Mouse (Mus musculus) layer of hippocampus, postnatal 36 days (tissue): Measurements from ENCODE around the gene Slfnl1. TPM values are rescaled to one million over a fixed set of nuclear protein-coding genes. Genes with fewer than 3 reads are reported as not detected.

Source experiments
- DNase-seq, 2 experiments: peaks; one replicate each; pipeline ENCODE4 v3.0.0; 2022
- total RNA-seq, 2 experiments: library from RNA; stranded (reverse); gene quantifications; 2 replicates each; pipeline ENCODE4 v1.2.3; 2021

Gene Slfnl1
- under 1 TPM; 0.20 to 0.37 TPM for total RNA-seq

DNA sequence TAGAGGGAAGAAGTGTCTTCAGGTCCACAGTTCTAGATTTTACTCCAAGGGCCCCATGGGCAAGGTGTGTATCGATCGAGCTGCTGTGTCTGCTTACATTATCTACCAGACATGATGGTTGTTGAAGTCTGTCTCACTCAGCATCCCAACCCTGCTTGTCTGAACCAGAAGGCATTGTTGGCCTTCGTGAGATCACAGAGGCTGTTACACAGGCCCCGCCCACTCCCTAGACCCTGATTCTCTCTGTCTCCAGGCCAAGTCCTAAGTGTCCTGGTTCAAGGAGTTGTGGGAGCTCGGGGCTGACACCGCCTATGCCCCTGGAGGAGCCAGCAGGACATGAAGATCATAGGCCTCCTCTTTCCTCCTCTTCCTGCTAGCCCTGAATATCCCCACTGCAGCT, at the start of gene Slfnl1:
TSS of gene Slfnl1 (plus strand) at position 246 of the 400 bp plus-strand sequence.
- no peak for DNase-seq

DNA sequence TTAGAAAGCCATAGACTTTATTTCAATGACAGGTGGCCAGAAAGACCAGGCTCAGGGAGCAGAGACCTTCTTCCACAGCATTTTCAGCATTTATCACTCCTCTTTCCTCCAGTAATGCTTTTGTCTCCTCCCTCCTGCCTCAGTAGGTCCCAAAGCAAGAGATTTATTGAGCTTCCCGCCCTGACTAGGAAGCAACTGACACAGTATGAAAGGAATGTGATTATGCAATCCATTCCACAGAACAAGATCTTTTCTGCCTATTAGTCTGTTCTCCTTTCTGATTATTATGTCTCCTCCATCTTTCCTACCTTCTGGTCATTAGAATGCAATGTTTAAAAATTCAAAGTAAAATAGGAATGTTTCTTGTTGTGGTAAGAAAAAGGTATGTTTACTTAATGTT, 44.3 kb upstream of the Slfnl1 start:
- no peak for DNase-seq

DNA sequence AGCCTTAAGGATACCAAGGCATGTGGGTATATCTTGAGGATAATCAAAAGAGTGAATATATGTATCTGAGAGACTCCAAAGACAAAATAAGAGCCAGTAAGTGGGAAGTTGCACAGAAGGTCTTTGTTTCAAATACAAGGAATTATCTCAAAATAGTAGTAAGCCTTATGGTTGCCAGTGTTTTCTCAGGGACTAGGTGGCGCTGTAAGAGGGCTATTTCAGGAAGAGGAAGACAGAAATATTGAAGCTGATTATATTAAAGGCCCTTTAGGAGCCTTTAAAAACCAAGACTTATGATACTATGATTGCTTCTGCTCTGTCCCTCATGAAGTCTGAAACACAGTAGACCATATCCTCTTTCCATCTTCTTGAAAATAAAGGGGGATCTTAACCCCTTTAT, 25.1 kb upstream of the Slfnl1 start:
- DNase-seq, result no peak

DNA sequence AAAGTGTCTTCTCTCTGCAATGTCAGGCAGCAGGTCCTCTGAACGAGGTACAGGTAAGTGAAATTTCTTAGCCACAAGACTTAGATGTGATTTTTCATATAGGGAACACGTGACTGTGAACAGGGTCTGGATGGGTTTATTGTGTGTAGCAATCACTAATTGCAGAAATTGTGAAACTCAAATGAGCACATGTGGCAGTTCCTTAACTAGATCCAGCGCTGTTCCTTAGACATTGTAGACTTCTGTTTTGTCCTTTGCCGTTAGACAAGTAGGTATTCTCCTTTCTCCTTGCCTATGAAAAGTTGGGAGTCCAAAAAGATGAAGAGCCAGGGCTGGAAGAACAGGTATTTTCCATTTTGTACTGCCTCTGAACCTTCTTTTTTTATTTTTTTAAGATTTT, 20.8 kb upstream of the Slfnl1 start:
- DNase-seq, result no peak

DNA sequence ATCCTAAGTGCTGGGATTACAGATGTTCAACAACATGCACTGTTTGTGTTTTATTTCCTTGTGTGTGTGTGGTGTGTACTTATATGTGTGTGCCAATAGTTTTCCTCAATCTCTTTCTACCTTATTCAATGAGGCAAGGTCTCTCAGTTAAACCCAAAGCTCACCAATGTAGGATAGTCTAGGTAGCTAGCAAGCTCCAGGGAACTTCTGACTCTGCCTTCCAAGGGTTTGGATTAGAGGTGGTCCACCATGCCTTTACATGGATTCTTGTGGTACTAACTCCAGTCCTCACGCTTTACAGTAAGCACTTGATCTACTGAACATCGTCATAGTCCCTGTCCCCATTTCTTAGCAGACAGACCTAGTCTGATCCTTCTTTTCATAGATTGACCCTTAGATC, 17.7 kb upstream of the Slfnl1 start:
- DNase-seq, result no peak

DNA sequence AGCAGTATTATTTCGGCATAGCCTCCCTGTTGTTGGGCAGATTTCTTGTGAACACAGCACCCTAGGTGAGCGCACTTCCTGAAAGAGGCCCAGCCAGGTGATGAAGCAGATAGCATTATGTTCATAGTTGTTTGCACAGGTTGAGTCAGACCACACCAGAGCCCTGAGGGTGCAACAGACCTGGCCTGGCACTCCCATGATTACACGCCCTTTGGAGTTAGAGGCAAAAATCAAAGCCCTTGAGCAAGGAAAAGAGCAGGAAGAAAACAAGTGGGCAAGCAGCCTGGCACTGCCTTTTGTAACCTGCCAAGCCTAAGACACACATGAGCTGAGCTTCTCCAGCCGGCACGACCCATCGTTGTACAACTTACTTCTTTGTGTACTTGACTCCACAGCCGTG, 15.5 kb upstream of the Slfnl1 start:
- no peak for DNase-seq

DNA sequence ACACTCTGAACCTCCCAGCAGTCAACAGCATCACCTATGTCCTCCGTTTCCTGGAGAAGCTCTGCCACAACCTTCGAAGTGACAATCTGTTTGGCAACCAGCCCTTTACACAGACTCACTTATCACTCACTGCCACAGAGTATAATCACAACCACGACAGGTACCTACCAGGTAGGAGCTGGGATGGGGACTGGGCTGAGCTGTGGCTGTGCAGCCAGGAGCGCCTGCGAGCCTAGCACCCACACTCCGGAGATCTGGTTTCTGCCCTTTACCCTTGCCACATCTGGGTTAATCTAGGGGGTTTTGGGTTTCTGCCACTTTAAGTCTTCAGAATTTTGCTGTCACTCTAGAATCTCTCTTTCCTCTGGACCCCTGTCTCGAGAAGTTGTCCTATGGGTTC, 15.1 kb upstream of the Slfnl1 start:
- DNase-seq, result no peak

DNA sequence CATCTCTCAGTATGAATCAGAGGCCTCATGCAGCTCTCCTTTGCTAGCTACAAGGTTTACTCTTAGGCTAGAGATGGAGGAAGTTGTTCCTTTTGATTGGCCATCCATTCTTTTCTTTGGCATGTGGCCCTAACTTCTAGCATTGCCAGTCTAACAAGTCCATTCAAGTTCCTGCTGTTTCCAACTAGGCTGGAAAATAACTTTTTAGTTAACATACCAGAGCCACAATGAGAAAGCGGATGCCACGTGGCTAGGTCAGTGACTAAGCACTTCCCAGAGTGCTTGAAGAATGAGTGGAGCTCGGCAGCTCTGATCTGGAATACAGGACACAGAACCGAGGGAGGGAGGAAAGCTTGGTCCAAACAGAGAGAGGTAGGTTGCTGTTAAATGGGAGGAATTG, 14.7 kb upstream of the Slfnl1 start:
- DNase-seq, result no peak

DNA sequence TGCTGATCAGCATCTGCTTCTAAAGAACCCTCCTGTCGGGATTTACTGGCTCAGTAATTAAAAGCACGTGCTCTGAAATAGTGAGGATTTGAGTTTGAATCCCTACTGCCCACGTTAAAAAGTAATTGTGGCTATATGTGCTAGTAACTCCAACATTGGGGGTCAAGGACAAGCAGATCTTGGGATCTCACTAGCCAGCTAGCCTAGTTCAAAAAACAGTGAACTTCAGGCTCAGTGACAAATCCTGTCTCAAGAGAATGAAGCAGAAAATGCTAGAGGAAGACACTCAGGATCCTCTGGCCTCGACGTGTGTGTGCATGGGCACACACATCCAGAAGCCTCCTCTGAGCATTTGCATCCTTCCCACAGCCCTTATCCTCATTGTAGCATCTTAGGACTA, 10.3 kb upstream of the Slfnl1 start:
- DNase-seq, result no peak

DNA sequence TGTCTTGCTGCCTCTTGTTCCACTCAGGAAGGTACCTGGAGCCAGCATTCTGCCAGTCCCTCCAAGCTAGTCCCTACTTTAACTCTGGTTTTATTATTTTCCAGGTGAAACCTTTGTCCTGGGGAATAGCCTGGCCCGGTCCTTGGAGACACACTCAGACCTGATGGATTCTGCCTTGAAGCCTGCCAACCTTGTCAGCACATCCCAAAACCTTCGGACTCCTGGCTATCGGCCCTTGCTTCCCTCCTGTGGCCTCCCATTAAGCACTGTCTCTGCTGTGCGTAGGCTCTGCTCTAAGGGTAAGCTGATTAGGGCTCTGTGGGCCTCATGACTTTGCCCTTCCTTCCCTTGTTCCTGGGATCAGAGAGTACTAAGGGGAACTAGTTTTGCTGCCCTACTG, 9.7 kb upstream of the Slfnl1 start:
- no peak for DNase-seq

DNA sequence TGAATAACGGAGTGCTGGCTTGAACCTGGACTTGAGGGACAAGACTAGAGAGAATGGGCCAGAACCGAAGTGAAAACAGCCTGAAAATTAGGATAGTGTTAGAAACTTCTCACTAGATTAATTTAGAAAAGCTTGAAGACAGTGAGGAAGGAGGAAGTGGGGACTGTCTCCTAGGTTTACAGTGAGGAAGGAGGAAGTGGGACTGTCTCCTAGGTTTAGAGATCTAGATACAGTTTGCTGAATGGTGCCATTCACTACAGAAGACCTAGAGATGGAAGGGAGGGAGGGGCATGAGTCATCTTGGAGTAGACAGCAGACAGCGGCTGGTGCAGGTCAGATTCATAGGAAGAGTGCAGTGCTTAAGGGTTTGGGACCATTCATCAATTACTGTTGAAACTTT, 8.9 kb upstream of the Slfnl1 start:
- no peak for DNase-seq

DNA sequence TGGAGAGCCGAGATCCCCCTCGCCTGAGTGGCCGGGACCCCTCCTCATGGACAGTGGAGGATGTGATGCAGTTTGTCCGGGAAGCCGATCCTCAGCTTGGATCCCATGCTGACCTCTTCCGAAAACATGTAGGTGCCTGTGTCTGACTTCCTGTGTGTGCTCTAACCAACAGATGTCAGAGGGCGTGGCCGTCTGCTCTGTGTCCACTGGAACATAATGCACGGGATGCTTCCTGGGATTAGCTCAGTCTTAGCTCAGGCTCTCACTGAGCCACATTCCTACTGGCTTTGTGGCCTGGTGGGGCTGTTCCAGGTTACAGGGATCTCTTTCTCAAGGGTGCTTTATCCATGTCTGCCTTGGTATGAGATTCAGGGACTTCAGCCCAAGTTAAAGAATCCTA, 3.9 kb upstream of the Slfnl1 start:
- no peak for DNase-seq

DNA sequence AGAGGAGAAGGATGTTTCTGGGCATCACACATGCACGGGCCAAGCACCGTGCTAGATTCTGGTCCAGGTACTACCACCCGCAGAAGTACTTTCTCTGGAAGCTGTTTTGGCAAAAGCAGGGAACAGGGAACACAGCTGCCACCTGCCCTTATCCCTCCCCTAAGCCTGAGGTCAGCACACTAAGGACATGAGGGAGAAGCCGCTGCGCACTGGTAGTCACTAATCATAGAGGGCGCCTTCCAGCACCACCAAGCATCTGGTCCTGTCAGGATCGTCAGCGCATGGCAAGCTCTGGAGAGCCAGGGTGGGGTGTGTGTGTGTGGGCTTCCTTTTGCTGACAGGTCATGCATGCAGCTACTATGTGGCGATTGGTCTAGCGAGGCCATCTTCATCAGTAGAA, 6.6 kb downstream of the Slfnl1 start:
- DNase-seq, result no peak

DNA sequence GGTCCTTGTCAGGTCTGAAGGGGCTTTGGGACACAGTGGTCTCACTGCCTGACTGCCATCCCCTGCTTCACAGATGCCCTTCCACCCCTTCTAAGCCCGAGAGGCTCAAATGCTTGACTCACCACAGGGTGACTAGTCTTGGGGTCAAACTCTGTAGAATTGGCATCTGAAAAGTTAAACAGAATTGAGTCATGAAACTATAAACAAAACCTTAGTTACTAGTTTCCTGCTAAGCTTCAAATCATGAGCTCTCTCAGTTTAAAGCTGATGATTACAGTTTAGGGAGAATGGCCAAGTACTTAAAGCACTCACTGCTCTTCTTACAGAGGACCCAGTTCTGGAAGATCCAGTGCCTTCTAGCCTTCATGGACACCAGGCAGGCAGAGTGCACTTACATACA, 12.9 kb downstream of the Slfnl1 start:
- DNase-seq, result no peak

DNA sequence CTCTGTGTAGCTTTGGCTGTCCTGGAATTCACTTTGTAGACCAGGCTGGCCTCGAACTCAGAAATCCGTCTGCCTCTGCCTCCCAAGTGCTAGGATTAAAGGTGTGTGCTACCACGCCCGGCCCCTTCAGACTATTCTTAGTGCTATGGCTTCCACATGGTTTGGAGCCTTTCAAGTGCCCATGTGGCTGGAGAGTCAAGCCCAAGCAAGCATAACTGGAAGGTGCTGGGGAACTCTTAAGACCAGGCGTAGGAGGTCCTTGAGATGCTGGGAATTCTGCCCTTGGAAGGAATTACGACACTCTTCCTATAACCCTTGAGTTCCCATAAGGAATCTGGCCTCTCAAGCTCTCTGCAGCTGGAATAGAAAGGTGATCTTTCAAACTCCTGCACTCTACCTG, 24.6 kb downstream of the Slfnl1 start:
- no peak for DNase-seq

DNA sequence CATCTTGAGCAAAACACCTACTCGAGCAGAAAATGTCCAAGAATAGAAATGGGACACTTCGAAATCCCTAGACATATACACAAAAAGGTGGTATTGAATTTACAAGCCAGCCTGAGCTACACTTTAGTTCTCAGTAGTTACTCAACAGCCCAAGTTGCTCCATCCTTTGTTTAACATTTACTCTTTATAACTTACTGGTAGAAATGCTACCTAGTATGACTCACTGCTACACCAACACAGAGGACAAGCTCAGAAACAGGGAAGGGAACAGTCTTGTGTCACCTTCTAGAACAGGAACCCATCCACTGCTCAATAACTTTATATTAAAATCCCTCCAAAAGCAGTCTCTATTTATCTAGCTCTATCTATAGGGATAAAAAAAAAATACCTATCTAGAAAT, 33.7 kb downstream of the Slfnl1 start:
- no peak for DNase-seq

DNA sequence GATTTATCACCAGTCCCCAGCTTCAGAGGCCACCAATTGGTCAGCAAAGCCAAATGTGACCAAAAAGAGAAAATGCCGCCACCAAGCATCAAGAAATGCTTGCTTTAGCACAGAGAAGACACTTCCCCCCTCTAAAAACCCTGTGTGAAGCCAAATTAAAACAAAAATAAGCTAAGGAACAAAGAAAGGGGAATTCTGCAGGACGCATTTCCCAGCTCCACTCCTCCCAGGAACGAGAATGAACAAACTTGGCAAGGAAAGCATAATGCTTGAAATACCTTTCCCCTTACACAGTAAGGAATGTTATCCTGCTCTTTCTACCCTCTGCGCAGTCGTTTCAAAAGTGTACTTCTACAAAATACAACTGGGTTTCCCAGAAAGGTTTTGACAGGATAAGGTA, 36.0 kb downstream of the Slfnl1 start:
- no peak for DNase-seq

DNA sequence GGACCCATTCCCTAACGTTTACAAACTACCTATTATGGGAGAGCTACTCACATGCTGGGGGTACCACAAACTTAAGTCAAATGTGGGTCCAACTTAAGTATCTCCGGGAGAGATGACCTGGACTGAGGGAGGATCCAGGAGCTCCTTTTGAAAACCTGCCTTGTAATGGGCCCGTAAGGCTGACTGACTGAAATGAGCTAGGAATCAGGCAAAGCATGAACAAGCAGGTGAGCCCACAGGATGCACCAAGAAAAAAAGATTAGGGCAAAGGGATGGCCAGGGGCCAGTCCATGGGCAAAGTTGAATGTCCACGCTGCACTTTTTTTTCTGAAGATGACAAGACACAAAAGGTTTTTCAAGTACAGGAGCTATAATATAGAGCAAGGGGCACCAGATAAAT, 37.0 kb downstream of the Slfnl1 start:
- no peak for DNase-seq

DNA sequence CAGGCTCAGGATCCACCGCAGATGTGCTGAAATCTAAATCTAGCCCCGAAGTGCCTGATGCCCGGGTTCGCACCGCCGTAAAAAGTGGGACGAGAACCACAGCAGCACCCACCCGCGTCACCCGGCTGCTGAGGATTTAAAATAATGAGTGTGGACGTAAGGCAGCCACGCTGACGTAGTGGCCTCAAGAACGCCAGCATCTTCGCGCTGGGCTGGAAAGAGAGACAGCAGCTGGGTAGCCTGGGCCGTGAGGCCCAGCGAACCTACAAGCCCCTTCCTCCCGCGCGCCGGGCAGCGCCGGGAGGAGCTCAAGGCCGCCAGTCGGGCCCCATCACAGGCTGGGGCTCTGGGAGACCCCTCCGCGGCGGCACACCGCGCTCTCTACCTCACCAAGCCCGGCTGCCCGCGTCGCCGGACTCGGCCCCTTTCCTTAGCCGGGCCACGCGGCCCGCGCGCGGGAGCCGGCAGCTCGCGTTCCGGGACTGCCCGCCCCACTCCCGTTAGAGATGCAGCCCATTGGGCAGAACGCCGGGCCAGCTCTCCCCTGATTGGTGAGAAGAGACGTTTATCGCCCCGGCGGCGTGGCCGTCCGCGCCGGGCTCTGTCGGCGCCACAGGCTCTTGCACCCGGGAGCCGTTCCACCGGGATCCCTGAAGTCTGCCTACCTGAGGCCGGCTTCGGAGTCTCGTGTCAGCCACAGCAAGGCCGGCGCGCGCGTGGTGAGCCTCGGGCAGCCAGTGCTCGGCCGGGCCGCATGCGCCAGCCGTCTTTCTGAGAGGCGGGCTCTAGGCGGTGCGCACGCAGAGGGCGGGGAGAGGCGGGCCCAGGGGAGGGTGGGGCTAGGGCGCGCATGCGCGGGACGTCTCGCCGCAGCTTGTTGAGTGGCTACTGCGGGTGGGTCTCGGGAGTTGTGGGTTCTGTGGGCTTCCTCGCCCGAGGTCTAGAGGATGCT, 37.7 kb downstream of the Slfnl1 start, which contains the start of gene Ctps:
TSS of gene Ctps (minus strand) at position 791 of the 952 bp plus-strand sequence.
- peak; percentile 94 to 95 for DNase-seq

DNA sequence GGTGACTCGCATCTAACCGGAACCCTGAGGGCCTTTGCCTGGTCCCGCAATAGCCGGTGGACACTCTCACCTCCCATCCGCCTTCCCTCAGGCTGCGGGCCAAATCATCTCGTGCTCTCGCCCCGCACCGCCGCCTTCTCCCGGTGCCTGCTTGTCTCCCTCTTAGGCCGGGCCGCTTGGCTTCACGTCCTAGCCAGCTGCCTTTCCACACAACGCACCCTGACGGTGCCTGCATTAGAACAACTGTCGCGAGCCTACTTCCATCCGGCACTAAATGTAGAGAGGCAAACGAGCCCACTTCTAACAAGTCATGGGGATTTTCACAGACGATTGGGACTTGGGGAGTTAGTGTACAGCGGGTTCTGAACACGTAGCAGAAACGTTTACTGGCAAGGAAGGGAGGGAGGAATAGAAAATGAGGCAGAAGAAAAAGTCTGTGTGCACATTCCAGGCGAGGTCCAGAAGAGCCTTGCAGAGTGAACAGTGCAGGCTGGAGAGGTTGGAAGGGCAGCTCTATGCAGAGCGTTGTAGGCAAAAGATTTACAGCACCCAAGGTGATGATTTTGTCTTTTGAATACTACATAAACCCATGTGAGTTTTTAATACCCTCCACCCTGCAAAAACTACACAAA, 38.5 kb downstream of the Slfnl1 start:
- no peak for DNase-seq

DNA sequence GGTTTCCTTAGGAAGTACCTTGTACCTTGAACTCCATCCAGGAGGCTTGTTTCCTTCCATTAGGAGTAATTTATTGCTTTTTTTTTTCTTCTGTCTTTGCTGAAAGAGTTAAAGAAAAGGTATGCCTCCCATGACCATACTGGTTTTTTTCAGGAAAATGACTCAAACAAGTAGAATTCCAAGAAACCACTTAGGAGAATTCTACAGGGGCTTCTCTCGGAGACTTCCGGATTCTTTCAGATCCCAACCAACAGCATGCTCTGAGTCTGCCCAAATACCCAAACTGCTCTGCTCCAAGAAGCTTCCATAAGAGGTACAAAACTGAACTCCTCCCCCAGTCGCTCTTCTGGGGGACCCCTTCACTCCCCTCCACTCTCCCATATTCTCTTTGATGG, 39.0 kb downstream of the Slfnl1 start:
- no peak for DNase-seq

DNA sequence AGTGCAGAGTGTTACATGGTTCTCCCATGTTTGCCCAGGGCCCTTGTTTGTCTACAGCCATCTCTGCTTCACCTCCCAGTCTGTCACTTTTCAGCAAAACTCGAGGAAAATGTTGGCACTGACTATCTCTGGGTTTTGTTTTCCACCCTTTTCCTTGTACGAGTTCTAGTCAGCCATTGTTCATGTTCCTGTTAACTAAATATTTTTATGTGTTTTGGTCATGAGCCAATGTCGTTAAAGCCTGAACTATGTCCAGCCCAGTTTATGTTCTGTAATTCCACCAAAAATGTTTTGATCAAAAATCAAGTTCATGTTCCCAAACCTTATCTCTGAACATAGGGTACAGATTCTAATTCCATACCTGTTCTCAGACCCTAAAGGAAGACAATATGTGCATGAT, 39.7 kb downstream of the Slfnl1 start:
- DNase-seq, result no peak

DNA sequence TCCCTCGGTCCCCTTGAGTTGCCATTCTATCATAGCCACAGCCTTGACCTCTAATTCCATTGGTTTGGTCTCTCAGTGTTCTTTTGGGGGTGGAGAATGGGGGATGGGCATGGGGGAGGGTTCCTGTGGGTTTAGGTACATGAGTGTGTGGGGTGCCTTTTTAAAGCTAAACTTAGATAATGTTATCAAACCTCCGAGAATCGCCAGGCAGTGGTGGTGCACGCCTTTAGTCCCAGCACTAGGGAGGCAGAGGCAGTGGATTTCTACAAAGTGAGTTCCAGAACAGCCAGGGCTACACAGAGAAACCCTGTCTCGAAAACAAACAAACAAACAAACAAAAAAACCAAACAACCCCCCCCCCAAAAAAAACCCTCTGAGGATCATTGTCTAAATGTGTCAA, 48.9 kb downstream of the Slfnl1 start:
- no peak for DNase-seq

DNA sequence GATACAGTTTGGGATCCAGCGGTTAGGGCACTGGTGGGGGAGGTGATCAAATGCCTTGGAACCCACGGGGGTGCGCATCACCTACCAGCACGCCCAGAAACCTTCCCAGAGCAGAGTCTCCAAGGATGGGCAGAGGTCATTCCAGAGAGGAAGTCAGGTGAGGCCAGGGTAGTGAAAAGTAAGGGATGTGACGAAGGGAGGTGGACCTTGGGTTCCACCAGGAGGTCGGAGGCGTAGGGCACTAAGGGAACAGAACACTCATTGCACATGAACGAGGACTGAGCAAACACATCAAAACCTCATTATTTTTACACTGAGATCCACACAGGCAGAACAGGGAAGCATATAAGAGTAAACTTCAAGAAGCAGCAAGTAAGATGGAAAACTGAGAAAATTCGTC, 49.7 kb downstream of the Slfnl1 start:
- DNase-seq, result no peak
